Mouse (Mus musculus): Measurements from ENCODE around the gene Gm2237.
"Not testable (repeated sequence)": the region's sequence is repeated elsewhere in the genome, so short reads cannot be mapped to it uniquely, and the experiment has no call there.

- TF ChIP-seq CTCF, EP300 (IDR thresholded peaks at IDR 0.05; ENCODE audit: low read depth): not testable (repeated sequence)
Observed at GRCm38 (mm10) chr14:19602481-19602880, 17.5 kb upstream of the Gm2237 start, which contains the start of gene Gm5458.
